Mouse (Mus musculus): ENCODE data around the gene Supt4a.

DNA sequence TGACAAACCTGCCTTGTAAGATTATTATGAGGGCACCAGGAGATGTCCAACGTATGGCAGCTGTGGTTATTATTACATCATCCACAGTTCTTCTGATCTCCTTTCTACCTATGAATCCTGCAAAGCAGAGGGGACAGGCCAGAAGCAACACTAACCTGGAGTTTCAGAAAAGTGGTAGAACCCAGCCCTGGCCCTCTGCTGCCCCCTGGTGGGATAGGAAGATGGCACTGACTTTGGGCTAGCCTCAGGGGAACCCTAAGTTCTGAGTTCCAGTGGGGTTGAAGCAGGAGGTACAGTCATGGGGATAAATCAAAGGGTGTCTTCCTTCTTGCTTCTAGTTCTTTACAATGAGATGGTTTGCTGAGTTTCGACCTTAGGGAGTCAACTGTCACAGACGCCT is 33.6 kb downstream of the Supt4a start:
- TF ChIP-seq POLR2A (IDR thresholded peaks at IDR 0.05; ENCODE audit: extremely low read depth, insufficient read depth, low read length) (no peak), CTCF (IDR thresholded peaks at IDR 0.05; ENCODE audit: low read depth, low read length) (peak; percentile 97)

Data from liver, adult 2 months (tissue).